Mouse (Mus musculus) embryonic facial prominence, embryonic 12.5 days (tissue): Measurements from ENCODE around the gene Tmem207. TPM values are rescaled to one million over a fixed set of nuclear protein-coding genes. Genes with fewer than 3 reads are reported as not detected.
"Not testable (repeated sequence)": the region's sequence is repeated elsewhere in the genome, so short reads cannot be mapped to it uniquely, and the experiment has no call there.

Source experiments
- ATAC-seq: fragments of 200-750 bp; cut with Nextera tagmentation; 2 replicates; pipeline ENCODE4 v1.8.0; 2017; ENCODE audit not compliant: insufficient number of reproducible peaks, insufficient read depth, low FRiP score, low TSS enrichment
- H3K27ac ChIP-seq: fragments of 300-500 bp; sonication (generic); 2 replicates; pipeline ENCODE4 v1.5.1; 2016; ENCODE audit warnings: mild to moderate bottlenecking
- H3K27me3 ChIP-seq: fragments of 300-500 bp; sonication (generic); 2 replicates; pipeline ENCODE4 v1.6.1; 2016; ENCODE audit warnings: mild to moderate bottlenecking, moderate library complexity
- H3K36me3 ChIP-seq: fragments of 300-500 bp; sonication (generic); 2 replicates; pipeline ENCODE4 v1.6.1; 2016; ENCODE audit warnings: mild to moderate bottlenecking
- H3K4me1 ChIP-seq: fragments of 300-500 bp; sonication (generic); 2 replicates; pipeline ENCODE4 v1.6.1; 2016
- H3K4me2 ChIP-seq: fragments of 300-500 bp; sonication (generic); replicated peaks from 2 replicates; pipeline ENCODE4 v1.6.1; 2016; ENCODE audit warnings: mild to moderate bottlenecking, moderate library complexity
- H3K4me3 ChIP-seq: fragments of 300-500 bp; sonication (generic); 2 replicates; pipeline ENCODE4 v1.5.1; 2016; ENCODE audit warnings: mild to moderate bottlenecking
- H3K9ac ChIP-seq: fragments of 300-500 bp; sonication (generic); 2 replicates; pipeline ENCODE4 v1.6.1; 2016; ENCODE audit warnings: mild to moderate bottlenecking, moderate library complexity
- H3K9me3 ChIP-seq: fragments of 300-500 bp; sonication (generic); 2 replicates; pipeline ENCODE4 v1.6.1; 2016; ENCODE audit warnings: mild to moderate bottlenecking, moderate library complexity
- WGBS: fragments of 180-500 bp; shearing (Covaris S2); methylation state at CpG from one replicate; pipeline ENCODE4 v1.1.7; 2016; 5-methylcytosine and 5-hydroxymethylcytosine counted together
- polyA plus RNA-seq: library from polyadenylated mRNA; unstranded; fragments of >200 nt; fragmentation: Nextera tagmentation; extraction: Ambion mirVana; gene quantifications from 2 replicates; pipeline ENCODE4 v1.2.1, GENCODE M21; 2016

Gene Tmem207
- polyA plus RNA-seq, 1 experiment from 2014 or later = not detected

DNA sequence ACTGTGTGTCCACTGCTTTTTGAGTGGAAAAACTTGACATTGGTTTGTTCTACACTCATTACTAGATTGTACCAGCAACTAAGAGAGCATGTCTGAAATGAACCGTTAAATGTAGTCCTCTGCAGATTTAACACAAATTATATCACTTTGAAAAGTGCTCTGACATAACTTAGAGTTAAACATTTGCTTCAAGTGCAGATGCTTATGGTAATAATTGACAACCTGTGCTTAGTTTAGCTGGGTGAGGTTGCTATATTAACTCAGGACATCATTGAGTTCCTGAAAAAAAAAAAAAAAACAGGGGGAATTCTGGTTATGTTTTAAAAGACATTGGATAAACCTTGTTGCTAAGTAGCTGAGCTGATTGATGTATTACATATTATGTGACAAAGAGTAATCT is 3.9 kb upstream of the Tmem207 start:
- Histone ChIP-seq H3K4me2 (no peak overlapping the region), H3K4me3 (no peak overlapping the region), H3K9ac (no peak overlapping the region), H3K4me1 (no peaks in the 10 kb centered on the region), H3K9me3 (no peaks in the 10 kb centered on the region), H3K27me3 (no peaks in the 10 kb centered on the region), H3K36me3 (no peaks in the 10 kb centered on the region), H3K27ac (no peak overlapping the region)
- 78% methylated on average over 1 of the region's 1 CpGs for WGBS
- no peak for ATAC-seq

DNA sequence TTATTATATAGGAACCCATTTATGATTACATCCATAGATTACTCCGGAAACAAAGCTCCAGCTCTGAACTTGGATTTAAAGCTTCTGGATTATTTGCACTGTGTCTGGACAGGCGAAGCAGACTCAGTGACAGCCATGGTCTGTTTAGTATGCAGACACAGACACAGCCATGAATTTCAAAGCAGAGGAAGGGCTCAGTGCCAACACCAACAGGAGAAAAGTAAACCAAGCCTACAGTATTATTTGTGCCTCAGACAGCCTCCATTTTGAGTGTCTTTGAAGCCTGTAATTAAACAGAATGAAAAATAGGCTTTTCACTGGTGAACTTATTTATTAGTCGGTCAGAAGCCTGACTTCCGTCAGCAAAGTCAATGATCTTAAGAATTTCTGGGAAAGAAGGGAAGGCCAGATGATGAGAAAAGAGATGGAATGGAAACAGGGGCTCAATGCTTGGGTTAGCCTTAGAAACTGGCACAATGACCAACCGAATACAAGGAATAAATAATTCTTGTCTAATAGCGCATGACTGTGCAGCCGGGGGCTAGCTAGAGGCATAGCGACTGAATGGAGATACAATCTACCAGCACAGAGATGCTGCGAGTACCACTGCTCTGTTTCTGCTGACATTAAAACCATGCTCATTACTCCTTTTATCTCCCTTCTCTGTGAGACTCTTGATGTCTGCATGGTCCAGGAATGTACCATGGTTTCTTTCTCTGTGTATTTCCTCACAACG is 1.5 kb upstream of the Tmem207 start:
- H3K4me2 ChIP-seq = no peak overlapping the region
- H3K4me1 ChIP-seq = no peaks in the 10 kb centered on the region
- no peak overlapping the region for H3K27ac ChIP-seq
- no peak for ATAC-seq
- H3K4me3 ChIP-seq = no peak overlapping the region
- no peaks in the 10 kb centered on the region for H3K27me3 ChIP-seq
- no peak overlapping the region for H3K9ac ChIP-seq
- 76% methylated on average over 10 of the region's 10 CpGs for WGBS
- no peaks in the 10 kb centered on the region for H3K36me3 ChIP-seq
- H3K9me3 ChIP-seq = no peaks in the 10 kb centered on the region

DNA sequence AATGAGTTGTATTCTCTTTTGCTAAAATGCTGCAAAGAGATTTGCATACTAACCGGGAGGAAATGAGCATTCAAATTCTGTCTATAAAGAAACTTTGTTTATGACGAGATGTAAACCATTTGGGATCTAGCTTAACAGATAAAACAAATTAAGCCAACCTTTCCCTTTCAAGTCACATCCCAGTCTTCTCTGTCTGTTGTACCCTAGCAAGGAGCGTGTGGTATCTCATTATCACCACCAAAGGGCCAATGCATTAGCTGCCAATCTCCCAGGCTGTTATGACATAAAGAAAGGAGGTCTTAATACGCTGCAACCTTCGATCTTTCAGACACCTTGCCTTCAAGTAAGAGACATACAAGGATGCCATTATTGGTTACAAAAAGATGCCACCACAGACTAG is 737 bp downstream of the Tmem207 start:
- Histone ChIP-seq H3K9me3 (no peaks in the 10 kb centered on the region), H3K4me1 (no peaks in the 10 kb centered on the region), H3K4me2 (no peak overlapping the region), H3K27ac (no peak overlapping the region), H3K27me3 (no peaks in the 10 kb centered on the region), H3K9ac (no peak overlapping the region), H3K4me3 (no peak overlapping the region), H3K36me3 (no peaks in the 10 kb centered on the region)
- 85% methylated on average over 5 of the region's 5 CpGs for WGBS
- no peak for ATAC-seq

- Histone ChIP-seq H3K36me3 (no peaks in the 10 kb centered on the region), H3K4me3 (no peak overlapping the region), H3K27me3 (no peaks in the 10 kb centered on the region), H3K27ac (no peak overlapping the region), H3K4me1 (no peaks in the 10 kb centered on the region), H3K9me3 (no peaks in the 10 kb centered on the region), H3K4me2 (no peak overlapping the region), H3K9ac (no peak overlapping the region)
- ATAC-seq = no peak
- 58% methylated on average over 2 of the region's 2 CpGs for WGBS
Observed at GRCm38 (mm10) chr16:26519596-26519995, 7.0 kb downstream of the Tmem207 start.

DNA sequence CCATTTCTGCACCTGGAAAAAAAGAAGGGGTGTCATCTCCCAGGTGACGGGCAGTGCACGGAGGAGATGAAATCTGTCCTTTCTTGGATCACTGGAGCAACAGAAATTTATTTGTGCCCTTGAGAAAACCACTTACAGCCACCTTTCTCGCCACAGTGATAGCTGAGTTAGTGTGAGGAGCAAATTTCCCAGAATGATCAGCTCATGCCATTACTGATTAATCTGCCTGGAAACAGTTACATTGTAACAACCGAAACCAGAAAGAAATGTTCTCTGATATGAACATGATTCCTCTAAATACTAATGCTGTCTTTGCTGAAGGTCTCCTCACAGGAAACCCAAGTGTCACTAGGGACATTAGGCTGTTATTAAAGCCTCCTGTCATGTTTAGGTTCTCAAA is 21.6 kb downstream of the Tmem207 start:
- ATAC-seq = no peak
- no peaks in the 10 kb centered on the region for H3K4me1 ChIP-seq
- no peaks in the 10 kb centered on the region for H3K9me3 ChIP-seq
- H3K36me3 ChIP-seq = no peaks in the 10 kb centered on the region
- no peak overlapping the region for H3K4me2 ChIP-seq
- no peak overlapping the region for H3K27ac ChIP-seq
- 72% methylated on average over 4 of the region's 4 CpGs for WGBS
- no peak overlapping the region for H3K9ac ChIP-seq
- H3K4me3 ChIP-seq = no peak overlapping the region
- H3K27me3 ChIP-seq = no peaks in the 10 kb centered on the region

GRCm38 (mm10) chr16:26500738-26501137 is 25.8 kb downstream of the Tmem207 start:
- WGBS = 77% methylated on average over 3 of the region's 3 CpGs
- H3K27ac ChIP-seq = no peak overlapping the region
- H3K4me3 ChIP-seq = no peak overlapping the region
- no peaks in the 10 kb centered on the region for H3K9me3 ChIP-seq
- no peak overlapping the region for H3K9ac ChIP-seq
- no peak for ATAC-seq
- no peak overlapping the region for H3K4me2 ChIP-seq
- no peaks in the 10 kb centered on the region for H3K36me3 ChIP-seq
- no peaks in the 10 kb centered on the region for H3K4me1 ChIP-seq
- no peaks in the 10 kb centered on the region for H3K27me3 ChIP-seq

DNA sequence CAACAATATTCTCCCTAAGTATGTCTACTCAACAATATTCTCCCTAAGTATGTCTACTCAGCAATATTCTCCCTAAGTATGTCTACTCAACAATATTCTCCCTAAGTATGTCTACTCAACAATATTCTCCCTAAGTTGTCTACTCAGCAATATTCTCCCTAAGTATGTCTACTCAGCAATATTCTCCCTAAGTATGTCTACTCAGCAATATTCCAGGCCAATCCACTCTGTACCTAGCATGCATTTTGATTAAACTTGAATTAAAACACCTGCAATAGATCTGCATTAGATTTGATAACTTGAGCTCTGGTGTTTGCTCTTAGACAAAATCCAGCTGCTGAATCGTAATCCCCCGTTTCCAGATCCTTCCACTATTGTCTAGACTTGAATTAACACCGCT is 26.9 kb downstream of the Tmem207 start:
- H3K9me3 ChIP-seq, H3K27me3 ChIP-seq, H3K4me2 ChIP-seq, ATAC-seq, H3K4me3 ChIP-seq, H3K4me1 ChIP-seq, H3K36me3 ChIP-seq, H3K9ac ChIP-seq, H3K27ac ChIP-seq: not testable (repeated sequence)
- 89% methylated on average over 3 of the region's 3 CpGs for WGBS

DNA sequence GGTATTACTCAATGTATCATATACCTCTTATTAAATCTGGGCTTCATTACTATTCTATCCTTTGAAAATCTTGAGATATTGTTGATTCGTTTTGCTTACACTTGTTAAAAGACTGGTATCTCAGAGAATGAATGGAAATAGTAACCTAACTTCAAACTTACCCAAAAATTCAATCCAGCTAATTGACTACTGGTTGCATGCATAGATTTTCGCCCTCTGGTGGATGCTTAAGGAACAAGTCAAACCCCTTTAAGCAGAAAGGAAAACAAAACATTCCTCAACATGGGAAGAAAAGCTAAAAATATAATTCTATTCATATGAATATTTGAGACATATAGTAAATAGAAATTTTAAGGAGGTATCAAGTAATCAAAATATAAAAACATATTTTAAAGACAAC is 30.8 kb downstream of the Tmem207 start:
- 13% methylated on average over 2 of the region's 2 CpGs for WGBS
- ATAC-seq = no peak

GRCm38 (mm10) chr16:26471254-26471653 is 55.3 kb downstream of the Tmem207 start:
- H3K27me3 ChIP-seq = no peaks in the 10 kb centered on the region
- no peaks in the 10 kb centered on the region for H3K4me1 ChIP-seq
- H3K36me3 ChIP-seq = no peaks in the 10 kb centered on the region
- H3K4me2 ChIP-seq = no peak overlapping the region
- H3K9me3 ChIP-seq = no peaks in the 10 kb centered on the region
- no peak for ATAC-seq
- H3K9ac ChIP-seq = no peak overlapping the region
- no peak overlapping the region for H3K27ac ChIP-seq
- H3K4me3 ChIP-seq = no peak overlapping the region
- 75% methylated on average over 4 of the region's 4 CpGs for WGBS

More for the DNA sequence above, 30.8 kb downstream of the Tmem207 start:
- H3K27ac ChIP-seq = no peak overlapping the region
- H3K4me1 ChIP-seq = no peaks in the 10 kb centered on the region
- no peaks in the 10 kb centered on the region for H3K9me3 ChIP-seq
- H3K36me3 ChIP-seq = no peaks in the 10 kb centered on the region
- no peaks in the 10 kb centered on the region for H3K27me3 ChIP-seq
- H3K9ac ChIP-seq = no peak overlapping the region
- H3K4me2 ChIP-seq = no peak overlapping the region
- no peak overlapping the region for H3K4me3 ChIP-seq

- Histone ChIP-seq H3K27me3 (no peaks in the 10 kb centered on the region), H3K4me3 (no peak overlapping the region), H3K9ac (no peak overlapping the region), H3K27ac (no peak overlapping the region), H3K4me2 (no peak overlapping the region), H3K9me3 (no peaks in the 10 kb centered on the region), H3K36me3 (no peaks in the 10 kb centered on the region), H3K4me1 (no peaks in the 10 kb centered on the region)
- 80% methylated on average over 4 of the region's 4 CpGs for WGBS
- no peak for ATAC-seq
Observed at GRCm38 (mm10) chr16:26466535-26466934, 60.0 kb downstream of the Tmem207 start.

GRCm38 (mm10) chr16:26462835-26463234 is 63.7 kb downstream of the Tmem207 start, which contains the start of gene Cldn16:
TSS of gene Cldn16 (plus strand) at chr16:26463135.
- no peak within 1 kb of the TSS for H3K4me2 ChIP-seq

GRCm38 (mm10) chr16:26456182-26456581 is 70.4 kb downstream of the Tmem207 start:
- Histone ChIP-seq H3K36me3 (no peaks in the 10 kb centered on the region), H3K9me3 (no peaks in the 10 kb centered on the region), H3K9ac (no peak overlapping the region), H3K27ac (no peak overlapping the region), H3K4me3 (no peak overlapping the region), H3K4me2 (no peak overlapping the region), H3K4me1 (no peaks in the 10 kb centered on the region), H3K27me3 (no peaks in the 10 kb centered on the region)
- ATAC-seq = no peak
- 88% methylated on average over 2 of the region's 2 CpGs for WGBS

More at GRCm38 (mm10) chr16:26462835-26463234, 63.7 kb downstream of the Tmem207 start, which contains the start of gene Cldn16:
- ATAC-seq = no peak
- H3K27me3 ChIP-seq = no peaks in the 10 kb centered on the region
- H3K27ac ChIP-seq = no peak within 1 kb of the TSS
- no peak within 1 kb of the TSS for H3K9ac ChIP-seq
- no peaks in the 10 kb centered on the region for H3K36me3 ChIP-seq
- no peaks in the 10 kb centered on the region for H3K4me1 ChIP-seq
- 66% methylated on average over 7 of the region's 7 CpGs for WGBS
- no peak within 1 kb of the TSS for H3K4me3 ChIP-seq
- no peaks in the 10 kb centered on the region for H3K9me3 ChIP-seq
